Mouse (Mus musculus): ENCODE data around the gene 1500009L16Rik. TPM values are rescaled to one million over a fixed set of nuclear protein-coding genes. Genes with fewer than 3 reads are reported as not detected.

Gene 1500009L16Rik
- 10 to 100 TPM; 17.7 to 20.8 (median 19.3) TPM for total RNA-seq (2022)

- DNase-seq (ENCODE audit: low spot score in 2 of 2): peak; percentile 38 to 65
Measured at GRCm38 (mm10) chr10:83722579-83723031, at the start of gene 1500009L16Rik. Gene 1500009L16Rik, plus strand, starts transcription at chr10:83722865.

GRCm38 (mm10) chr10:83681334-83681733 lies 41.3 kb upstream of the 1500009L16Rik start:
- no peak for DNase-seq (ENCODE audit: low spot score in 2 of 2)

- DNase-seq (ENCODE audit: low spot score in 2 of 2): no peak
Measured at GRCm38 (mm10) chr10:83688215-83688614, 34.5 kb upstream of the 1500009L16Rik start.

- DNase-seq (ENCODE audit: low spot score in 2 of 2): no peak
Measured at GRCm38 (mm10) chr10:83692175-83692895, 30.3 kb upstream of the 1500009L16Rik start.

- DNase-seq (ENCODE audit: low spot score in 2 of 2): no peak
Measured at GRCm38 (mm10) chr10:83696226-83696625, 26.4 kb upstream of the 1500009L16Rik start.

GRCm38 (mm10) chr10:83706628-83707027 lies 16.0 kb upstream of the 1500009L16Rik start:
- DNase-seq (ENCODE audit: low spot score in 2 of 2): no peak

- no peak for DNase-seq (ENCODE audit: low spot score in 2 of 2)
Measured at GRCm38 (mm10) chr10:83709920-83710319, 12.7 kb upstream of the 1500009L16Rik start.

GRCm38 (mm10) chr10:83711769-83712168 lies 10.9 kb upstream of the 1500009L16Rik start:
- no peak for DNase-seq (ENCODE audit: low spot score in 2 of 2)

GRCm38 (mm10) chr10:83718855-83719474 lies 3.7 kb upstream of the 1500009L16Rik start:
- DNase-seq (ENCODE audit: low spot score in 2 of 2): no peak

GRCm38 (mm10) chr10:83723055-83723454 lies 390 bp downstream of the 1500009L16Rik start:
- DNase-seq (ENCODE audit: low spot score in 2 of 2): peak; percentile 7 to 20

GRCm38 (mm10) chr10:83724351-83725059 lies 1.8 kb downstream of the 1500009L16Rik start:
- DNase-seq (ENCODE audit: low spot score in 2 of 2): no peak

- no peak for DNase-seq (ENCODE audit: low spot score in 2 of 2)
Measured at GRCm38 (mm10) chr10:83726164-83726563, 3.5 kb downstream of the 1500009L16Rik start.

- DNase-seq (ENCODE audit: low spot score in 2 of 2): no peak
Measured at GRCm38 (mm10) chr10:83727846-83728245, 5.2 kb downstream of the 1500009L16Rik start.

- no peak for DNase-seq (ENCODE audit: low spot score in 2 of 2)
Measured at GRCm38 (mm10) chr10:83728529-83728928, 5.9 kb downstream of the 1500009L16Rik start.

- no peak for DNase-seq (ENCODE audit: low spot score in 2 of 2)
Measured at GRCm38 (mm10) chr10:83729076-83729475, 6.4 kb downstream of the 1500009L16Rik start.

GRCm38 (mm10) chr10:83729492-83729891 lies 6.8 kb downstream of the 1500009L16Rik start:
- DNase-seq (ENCODE audit: low spot score in 2 of 2): peak; percentile 50 to 93

- DNase-seq (ENCODE audit: low spot score in 2 of 2): no peak
Measured at GRCm38 (mm10) chr10:83733725-83734124, 11.1 kb downstream of the 1500009L16Rik start.

- no peak for DNase-seq (ENCODE audit: low spot score in 2 of 2)
Measured at GRCm38 (mm10) chr10:83738996-83739655, 16.5 kb downstream of the 1500009L16Rik start.

- no peak for DNase-seq (ENCODE audit: low spot score in 2 of 2)
Measured at GRCm38 (mm10) chr10:83744656-83745055, 22.0 kb downstream of the 1500009L16Rik start.

GRCm38 (mm10) chr10:83753056-83753455 lies 30.4 kb downstream of the 1500009L16Rik start:
- no peak for DNase-seq (ENCODE audit: low spot score in 2 of 2)

- DNase-seq (ENCODE audit: low spot score in 2 of 2): no peak
Measured at GRCm38 (mm10) chr10:83757343-83757962, 34.8 kb downstream of the 1500009L16Rik start.

All from left cerebral cortex, adult 8-10 months (tissue).